Mouse (Mus musculus): ENCODE measurements at regions not wholly inside any gene's neighbourhood (a gene's known extent, or its start where the extent isn't known, plus 50 kb on each side); places are given as distances from the start of the nearest gene placed in this dataset.

- no peak for DNase-seq (ENCODE audit: low read depth in 2 of 2, low spot score in 2 of 2)
Measured at GRCm38 (mm10) chr8:7853169-7853568, 807.9 kb downstream of the Efnb2 start.

DNA sequence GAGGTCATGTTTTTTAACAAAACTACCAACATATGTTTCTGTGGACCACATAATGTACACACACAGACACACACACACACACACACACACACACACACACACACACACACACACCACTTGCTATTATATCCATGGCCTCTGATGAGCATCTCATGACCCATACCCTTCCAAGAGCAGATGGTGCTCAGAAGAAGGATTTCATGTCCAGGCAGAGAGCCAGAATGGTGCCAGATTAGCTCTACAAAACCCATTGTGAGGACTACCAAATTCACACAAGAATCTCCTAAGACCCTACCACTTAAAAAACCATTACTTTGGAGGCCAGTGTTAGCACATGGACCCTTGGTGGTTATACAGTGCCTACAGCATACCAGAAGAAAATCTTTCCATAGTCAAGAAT lies 810.5 kb downstream of the Efnb2 start:
- DNase-seq (ENCODE audit: low read depth in 2 of 2, low spot score in 2 of 2) = no peak

DNA sequence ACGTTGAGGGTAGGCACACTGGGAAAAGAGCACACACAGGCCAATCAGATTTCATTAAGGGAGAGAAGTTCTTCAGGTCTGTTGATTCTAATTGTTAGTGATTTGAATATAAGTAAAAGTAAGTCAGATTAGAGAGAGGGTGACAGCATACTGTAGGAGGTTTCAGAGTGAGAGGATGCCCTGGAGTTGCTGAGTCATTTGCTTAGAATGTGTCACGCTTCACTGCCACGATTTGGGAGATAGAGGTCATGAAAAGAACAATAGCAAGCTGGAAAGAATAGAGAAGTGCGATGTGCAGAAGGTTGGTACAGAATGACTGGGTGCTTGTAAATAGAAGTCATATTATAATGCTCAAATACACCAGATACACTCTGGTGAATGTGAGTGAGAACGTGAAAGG lies 829.1 kb downstream of the Efnb2 start:
- DNase-seq (ENCODE audit: low read depth in 2 of 2, low spot score in 2 of 2) = no peak

DNA sequence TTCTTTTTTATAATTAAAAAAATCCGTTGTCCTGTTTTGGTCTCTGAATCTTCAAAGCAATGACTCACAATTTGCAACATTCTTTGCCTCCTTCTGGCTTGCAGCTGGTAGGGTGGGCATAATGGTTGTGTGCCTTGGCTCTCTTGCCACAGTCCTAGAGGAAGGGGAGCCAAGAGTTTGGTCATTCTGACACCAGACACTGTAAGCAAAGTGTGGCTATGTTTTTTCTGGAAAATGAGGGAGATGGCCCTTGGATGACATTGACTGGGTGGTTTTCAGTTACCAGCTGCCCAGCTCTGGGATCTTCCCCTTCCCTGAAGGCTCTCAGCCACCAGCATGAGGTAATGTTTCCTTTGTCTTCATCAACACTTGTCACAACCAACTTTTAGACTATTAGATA lies 833.2 kb downstream of the Efnb2 start:
- DNase-seq (ENCODE audit: low read depth in 2 of 2, low spot score in 2 of 2) = no peak

DNA sequence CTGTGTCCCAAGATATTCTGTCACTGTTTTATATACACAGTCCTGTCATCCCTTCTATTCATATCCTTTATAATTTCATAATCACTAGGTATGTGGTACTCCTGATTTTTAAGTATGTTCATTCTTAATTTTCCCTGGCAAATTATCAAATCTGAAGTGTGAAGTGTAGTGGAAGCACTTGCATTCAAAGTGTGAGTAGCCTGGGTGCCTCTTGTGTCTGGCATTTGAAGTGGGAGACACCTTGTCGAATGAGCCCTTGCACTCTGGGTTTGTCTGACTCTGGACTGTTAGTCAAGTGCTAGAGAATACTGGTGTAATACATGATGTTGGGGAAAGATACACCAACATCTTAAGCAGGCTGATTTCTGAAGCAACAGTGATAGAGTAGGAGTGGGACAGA lies 852.6 kb downstream of the Efnb2 start:
- no peak for DNase-seq (ENCODE audit: low read depth in 2 of 2, low spot score in 2 of 2)

DNA sequence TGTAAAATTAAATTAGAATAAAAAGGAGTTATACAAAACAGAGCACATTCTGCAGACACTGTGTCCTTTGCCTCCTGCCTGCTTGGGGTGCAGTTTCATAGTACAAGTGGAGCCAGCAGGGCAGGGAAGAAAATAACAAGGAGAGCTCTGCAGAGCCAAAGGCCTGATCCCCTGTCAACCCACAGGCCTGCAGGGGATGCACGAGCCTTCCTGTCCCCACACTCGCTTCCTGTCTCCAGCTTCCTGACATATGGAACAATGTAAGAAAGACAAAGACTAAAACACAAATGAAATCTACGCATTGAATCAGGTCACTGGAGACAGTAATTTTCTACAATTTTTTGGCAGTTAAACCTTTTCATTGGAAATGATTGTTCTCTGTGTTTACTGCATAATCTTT lies 861.8 kb downstream of the Efnb2 start:
- DNase-seq (ENCODE audit: low read depth in 2 of 2, low spot score in 2 of 2) = no peak

DNA sequence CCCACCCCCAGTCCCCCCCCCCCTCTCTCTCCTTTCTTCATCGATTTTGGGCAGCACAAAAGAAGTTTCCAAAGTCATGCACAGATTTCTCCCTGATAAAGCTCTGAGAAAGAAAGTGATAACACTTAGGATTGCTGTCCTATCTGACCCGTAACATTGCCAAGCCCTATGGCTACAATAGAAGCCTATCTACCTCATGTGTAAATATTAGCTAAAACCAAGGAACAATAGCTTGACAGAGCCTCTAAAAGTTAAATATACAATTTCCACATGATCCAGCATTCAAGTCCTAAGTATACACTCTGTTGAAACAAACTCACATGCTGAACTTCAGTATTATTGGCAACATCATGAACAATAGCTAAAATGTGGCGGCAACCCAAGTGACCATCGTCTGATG lies 864.9 kb downstream of the Efnb2 start:
- no peak for DNase-seq (ENCODE audit: low read depth in 2 of 2, low spot score in 2 of 2)

DNA sequence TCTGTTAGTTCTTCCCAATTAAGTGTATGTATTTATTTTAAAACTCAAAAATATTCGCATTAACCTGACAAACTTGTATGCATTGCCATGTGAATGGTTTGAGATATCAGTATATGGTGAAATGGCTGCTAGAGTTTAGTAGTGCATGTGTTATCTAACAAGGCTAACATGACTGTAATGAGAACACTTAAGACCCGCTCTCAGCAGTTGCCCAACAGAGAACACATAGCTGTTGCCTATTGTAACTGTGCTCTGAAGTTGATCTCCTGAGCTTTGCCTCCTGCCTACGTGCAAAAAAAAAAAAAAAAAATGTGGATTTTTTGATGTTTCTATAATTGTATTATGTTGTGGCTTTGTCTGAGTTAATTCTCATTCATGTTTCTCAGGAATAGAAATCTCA lies 897.2 kb downstream of the Efnb2 start:
- no peak for DNase-seq (ENCODE audit: low read depth in 2 of 2, low spot score in 2 of 2)

DNA sequence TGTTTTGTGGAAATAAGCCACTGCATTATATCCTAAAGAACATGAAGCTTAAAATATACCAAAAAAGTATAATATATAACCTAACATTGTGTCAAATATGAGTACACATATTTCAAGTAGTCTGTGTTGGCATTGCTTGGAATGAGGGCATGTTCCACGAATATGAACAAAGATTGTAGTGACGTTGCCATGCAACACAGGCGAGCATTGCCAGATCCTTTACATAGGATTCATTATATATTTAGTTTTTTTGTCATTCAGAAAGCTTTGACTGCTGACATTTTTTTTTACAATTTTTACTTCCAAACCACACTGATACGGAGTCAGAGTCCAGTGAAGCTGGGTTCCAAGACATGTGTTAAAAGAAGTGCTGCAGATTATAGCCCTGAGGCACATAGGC lies 900.1 kb downstream of the Efnb2 start:
- DNase-seq (ENCODE audit: low read depth in 2 of 2, low spot score in 2 of 2) = no peak

GRCm38 (mm10) chr8:7732726-7733125 lies 928.3 kb downstream of the Efnb2 start:
- no peak for DNase-seq (ENCODE audit: low read depth in 2 of 2, low spot score in 2 of 2)

DNA sequence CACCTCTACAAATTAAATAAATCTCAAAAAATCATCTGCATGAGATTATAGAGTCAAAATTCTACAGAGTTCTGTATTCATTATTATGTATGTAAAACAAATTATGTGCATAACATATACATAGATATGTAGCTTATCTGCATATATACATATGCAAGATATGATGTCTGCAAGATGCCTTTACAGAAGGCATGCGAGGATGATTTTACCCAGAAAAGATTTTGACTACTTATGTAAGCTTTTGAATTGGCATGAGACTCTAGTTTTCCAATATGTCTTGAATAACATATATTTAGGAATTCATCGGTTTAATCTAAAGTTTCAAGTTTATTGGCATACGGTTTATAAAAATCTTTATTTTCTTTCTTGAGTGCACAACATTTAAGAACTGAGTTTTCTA lies 939.2 kb downstream of the Efnb2 start:
- no peak for DNase-seq (ENCODE audit: low read depth in 2 of 2, low spot score in 2 of 2)

DNA sequence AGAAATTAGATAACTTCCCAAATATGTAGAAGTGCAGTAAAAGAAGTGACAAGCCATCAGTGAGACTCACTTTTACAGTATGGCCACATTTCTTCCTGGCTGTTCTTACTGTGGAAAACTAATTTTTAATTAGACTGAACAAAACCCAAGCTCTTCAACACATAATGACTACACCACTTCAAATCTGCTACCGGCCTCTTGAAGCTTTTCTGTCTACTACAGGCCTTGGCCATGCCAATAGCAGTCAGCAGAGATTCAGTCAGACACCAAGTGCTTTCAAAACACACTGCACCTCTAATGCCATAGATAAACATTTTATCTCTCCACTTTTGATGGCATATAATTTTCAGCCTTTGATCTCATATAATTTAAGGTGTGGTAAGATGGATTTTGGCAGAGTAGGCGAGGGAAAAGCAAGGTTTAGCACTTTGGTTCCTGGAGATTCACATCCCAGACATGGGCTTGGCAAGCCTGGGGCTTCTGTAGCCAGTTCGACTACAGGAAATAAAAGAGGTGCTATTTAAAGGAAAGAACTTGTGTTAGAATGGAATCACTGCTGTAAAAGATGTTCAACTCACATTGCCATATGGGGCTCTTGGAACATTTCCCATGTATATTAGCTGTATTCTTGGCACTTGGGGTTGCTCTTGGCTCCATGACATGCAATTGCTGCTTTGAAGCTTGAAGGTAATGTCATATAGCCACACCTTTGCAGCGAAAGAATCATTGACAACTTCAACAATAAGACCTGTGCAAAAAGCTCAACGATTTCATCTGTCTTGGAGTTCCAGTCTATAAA lies 941.9 kb downstream of the Efnb2 start:
- no peak for DNase-seq (ENCODE audit: low read depth in 2 of 2, low spot score in 2 of 2)

GRCm38 (mm10) chr8:7710764-7711163 lies 950.3 kb downstream of the Efnb2 start:
- DNase-seq (ENCODE audit: low read depth in 2 of 2, low spot score in 2 of 2) = no peak

DNA sequence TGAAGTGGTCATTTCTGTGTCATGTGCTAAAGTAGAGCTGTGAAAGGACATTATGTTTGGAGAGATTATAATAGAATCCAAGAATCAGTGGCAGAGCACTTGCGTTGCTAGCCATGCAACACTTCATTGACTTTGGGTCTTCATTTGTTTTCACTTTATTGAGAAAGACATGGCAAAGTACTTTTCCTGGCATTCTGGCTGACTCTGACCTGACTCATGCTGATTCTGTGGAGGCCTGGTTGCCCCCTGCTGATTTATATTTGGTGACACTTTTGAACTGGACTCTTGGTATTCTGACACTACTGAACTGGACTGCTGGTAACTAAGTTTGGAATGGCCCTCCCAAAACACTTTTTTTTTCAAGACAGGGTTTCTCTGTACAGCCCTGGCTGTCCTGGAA lies 951.6 kb downstream of the Efnb2 start:
- DNase-seq (ENCODE audit: low read depth in 2 of 2, low spot score in 2 of 2) = no peak

- no peak for DNase-seq (ENCODE audit: low read depth in 2 of 2, low spot score in 2 of 2)
Measured at GRCm38 (mm10) chr8:7691355-7691996, 969.6 kb downstream of the Efnb2 start.

- no peak for DNase-seq (ENCODE audit: low read depth in 2 of 2, low spot score in 2 of 2)
Measured at GRCm38 (mm10) chr8:7653804-7654203, 1007.2 kb downstream of the Efnb2 start.

Measured in CD8-positive naive resting alpha-beta T cell, adult 2 months (primary cell).